1 mouse cellular context compared by ENCODE assay signal in the genomic region with DNA sequence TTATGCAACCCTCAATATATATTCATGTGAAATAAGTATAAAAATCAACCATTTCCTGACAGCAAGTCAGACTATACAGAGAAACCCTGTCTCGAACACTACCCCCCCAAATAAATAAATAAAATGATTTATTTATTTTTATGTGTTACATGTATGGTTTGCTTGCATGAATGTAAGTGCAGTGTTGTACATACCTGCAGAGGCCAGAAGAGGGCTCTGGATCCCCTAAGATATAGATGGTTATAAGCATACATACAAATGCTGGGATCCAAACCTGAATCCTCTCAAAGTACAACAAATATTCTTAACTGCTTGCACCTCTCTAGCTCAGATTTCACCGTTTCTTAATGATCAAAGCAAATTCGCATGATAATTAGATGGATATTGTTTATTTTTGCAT.
TF ChIP-seq lines count a peak whose summit lies in the region.

No protein-coding gene starts in this region.

TF ChIP-seq in MEL, 35 proteins besides CTCF, POLR2A, EP300 and RAD21:
- TF ChIP-seq USF2 (IDR thresholded peaks at IDR 0.05; ENCODE audit: borderline replicate concordance in 1 of 2, insufficient read depth in 1 of 2, low read depth in 1 of 2, low read length in 2 of 2) (no peak), MXI1 (IDR thresholded peaks at IDR 0.05; ENCODE audit: low read depth, low read length) (no peak), CHD2 (IDR thresholded peaks at IDR 0.05; ENCODE audit: low read length) (no peak), MYC (IDR thresholded peaks at IDR 0.05; ENCODE audit: low read depth, low read length) (no peak), ZC3H11A (IDR thresholded peaks at IDR 0.05; ENCODE audit: low read depth, low read length) (peak; percentile 25; the same call in 1 of the 2 replicates), POLR2AphosphoS5 (IDR thresholded peaks at IDR 0.05; ENCODE audit: borderline replicate concordance, low read depth, low read length) (no peak), MYB (IDR thresholded peaks at IDR 0.05; ENCODE audit: low read depth, low read length) (no peak), BHLHE40 (IDR thresholded peaks at IDR 0.05; ENCODE audit: borderline replicate concordance, low read depth, low read length) (no peak), SMC3 (IDR thresholded peaks at IDR 0.05; ENCODE audit: low read depth, low read length) (peak; percentile 70), KAT2A (conservative IDR thresholded peaks at IDR 0.05; ENCODE audit: low read depth, low read length) (no peak), GATA1 (IDR thresholded peaks at IDR 0.05; ENCODE audit: low read depth, low read length) (no peak), RCOR1 (IDR thresholded peaks at IDR 0.05; ENCODE audit: low read depth, low read length) (no peak), JUND (IDR thresholded peaks at IDR 0.05; ENCODE audit: low read depth, low read length) (no peak), GABPA (IDR thresholded peaks at IDR 0.05; ENCODE audit: low read depth, low read length) (no peak), MAZ (IDR thresholded peaks at IDR 0.05; ENCODE audit: low read depth, low read length) (no peak)
